Mouse (Mus musculus) cerebellum, adult 9-10 months (tissue): ENCODE results near the gene Dnajc11.

Experiments
- DNase-seq: peaks from one replicate; pipeline ENCODE4 v3.0.0; 2022

Gene Dnajc11

GRCm38 (mm10) chr4:151934215-151934572 lies 703 bp downstream of the Dnajc11 start:
- DNase-seq, result no peak

GRCm38 (mm10) chr4:151937441-151937840 lies 4.0 kb downstream of the Dnajc11 start:
- no peak for DNase-seq

GRCm38 (mm10) chr4:151938089-151938488 lies 4.6 kb downstream of the Dnajc11 start:
- no peak for DNase-seq

- no peak for DNase-seq
Observed at GRCm38 (mm10) chr4:151946211-151946610, 12.7 kb downstream of the Dnajc11 start.

GRCm38 (mm10) chr4:151948497-151949471 lies 15.3 kb downstream of the Dnajc11 start:
- DNase-seq, result peak; percentile 55

- DNase-seq, result no peak
Observed at GRCm38 (mm10) chr4:151953209-151953608, 19.7 kb downstream of the Dnajc11 start.

GRCm38 (mm10) chr4:151955791-151956190 lies 22.3 kb downstream of the Dnajc11 start:
- no peak for DNase-seq

- no peak for DNase-seq
Observed at GRCm38 (mm10) chr4:151957584-151958315, 24.3 kb downstream of the Dnajc11 start.

- DNase-seq, result no peak
Observed at GRCm38 (mm10) chr4:151959849-151960512, 26.5 kb downstream of the Dnajc11 start.

GRCm38 (mm10) chr4:151960513-151960854 lies 27.0 kb downstream of the Dnajc11 start:
- DNase-seq, result no peak

GRCm38 (mm10) chr4:151962817-151963216 lies 29.3 kb downstream of the Dnajc11 start:
- no peak for DNase-seq

- no peak for DNase-seq
Observed at GRCm38 (mm10) chr4:151968204-151968921, 34.9 kb downstream of the Dnajc11 start.

- DNase-seq, result peak; percentile 44
Observed at GRCm38 (mm10) chr4:151972221-151972967, 38.9 kb downstream of the Dnajc11 start.

GRCm38 (mm10) chr4:151975441-151975840 lies 42.0 kb downstream of the Dnajc11 start:
- DNase-seq, result peak; percentile 35

GRCm38 (mm10) chr4:151977748-151978147 lies 44.3 kb downstream of the Dnajc11 start:
- DNase-seq, result peak; percentile 89

GRCm38 (mm10) chr4:151980699-151981098 lies 47.2 kb downstream of the Dnajc11 start:
- DNase-seq, result no peak

GRCm38 (mm10) chr4:151981363-151981762 lies 47.9 kb downstream of the Dnajc11 start:
- peak; percentile 88 for DNase-seq

- DNase-seq, result no peak
Observed at GRCm38 (mm10) chr4:151983043-151983442, 49.6 kb downstream of the Dnajc11 start.

GRCm38 (mm10) chr4:151983560-151983959 lies 50.1 kb downstream of the Dnajc11 start:
- no peak for DNase-seq

GRCm38 (mm10) chr4:151985886-151986285 lies 52.4 kb downstream of the Dnajc11 start:
- peak; percentile 77 for DNase-seq

GRCm38 (mm10) chr4:151986650-151987049 lies 53.2 kb downstream of the Dnajc11 start:
- no peak for DNase-seq

- DNase-seq, result no peak
Observed at GRCm38 (mm10) chr4:151988014-151988341, 54.5 kb downstream of the Dnajc11 start.
